Mouse (Mus musculus): Measurements from ENCODE around the gene Ccdc8. TPM values are rescaled to one million over a fixed set of nuclear protein-coding genes. Genes with fewer than 3 reads are reported as not detected.
A peak's percentile ranks its signal among the peaks of the same experiment; 100 is the strongest.

The Ccdc8 gene
- 0.04 TPM for polyA plus RNA-seq (2021)

DNA sequence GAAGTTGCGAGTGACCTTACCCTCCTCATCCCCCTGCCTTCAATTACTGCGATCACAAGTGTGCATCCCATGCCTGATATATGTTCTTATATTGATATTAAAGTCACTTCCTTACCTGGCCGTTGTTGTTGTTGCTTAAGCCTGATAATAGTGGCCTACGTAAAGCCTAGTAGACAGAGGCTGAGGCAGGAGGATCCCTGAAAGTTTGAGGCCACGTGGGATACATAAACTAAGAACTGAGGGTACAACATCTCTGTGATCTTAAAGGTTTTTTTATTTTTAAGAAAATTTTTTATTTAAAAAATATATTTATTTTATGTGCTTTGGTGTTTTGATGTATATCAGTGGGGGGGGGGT is at the start of gene Ccdc8:
Ccdc8 (plus strand) TSS at position 258 of the 357 bp plus-strand sequence.
- no peak for TF ChIP-seq CTCF (IDR thresholded peaks at IDR 0.05)
- CTCF ChIA-PET: no interaction called here
- in situ Hi-C loops (cut with MboI; ENCODE audit: low pct_unique_long_range_greater_than_20kb): no loop called here
- DNase-seq (ENCODE audit: low read depth, low spot score) (no peak), ATAC-seq (no peak)
- POLR2A ChIA-PET: no interaction called here
- peaks cover 4% of the 10 kb centered on the region for H3K27me3 ChIP-seq

DNA sequence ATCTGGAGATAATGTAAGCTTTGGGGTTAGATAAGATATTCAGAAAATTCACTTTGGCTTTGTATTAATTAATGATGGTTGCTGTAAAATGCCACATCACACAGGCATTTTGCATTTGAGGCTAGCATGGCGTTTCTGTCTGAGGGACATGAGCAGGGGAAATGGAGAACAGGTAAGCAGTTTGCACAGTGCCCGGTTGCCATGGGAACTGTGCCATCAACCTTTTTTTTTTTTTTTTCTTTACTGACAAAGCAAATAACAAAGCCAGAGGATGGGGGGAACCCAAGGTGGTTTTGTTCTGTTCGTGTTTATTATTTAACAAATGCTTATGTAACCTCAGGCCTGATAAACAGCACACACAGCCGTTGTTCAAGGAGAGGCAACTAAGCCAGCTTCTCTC is 49.6 kb upstream of the Ccdc8 start:
- CTCF ChIA-PET: interaction anchor here (0.8 to 2.8 kb wide), 3 partner anchors 10 to 108 kb away, joined by 3 to 10 read pairs (median 3); no protein-coding TSS in a partner anchor
- ATAC-seq (no peak), DNase-seq (ENCODE audit: low read depth, low spot score) (no peak)
- no peaks in the 10 kb centered on the region for H3K27me3 ChIP-seq
- in situ Hi-C loops (cut with MboI; ENCODE audit: low pct_unique_long_range_greater_than_20kb): no loop called here
- POLR2A ChIA-PET: no interaction called here
- no peak for TF ChIP-seq CTCF (IDR thresholded peaks at IDR 0.05)

DNA sequence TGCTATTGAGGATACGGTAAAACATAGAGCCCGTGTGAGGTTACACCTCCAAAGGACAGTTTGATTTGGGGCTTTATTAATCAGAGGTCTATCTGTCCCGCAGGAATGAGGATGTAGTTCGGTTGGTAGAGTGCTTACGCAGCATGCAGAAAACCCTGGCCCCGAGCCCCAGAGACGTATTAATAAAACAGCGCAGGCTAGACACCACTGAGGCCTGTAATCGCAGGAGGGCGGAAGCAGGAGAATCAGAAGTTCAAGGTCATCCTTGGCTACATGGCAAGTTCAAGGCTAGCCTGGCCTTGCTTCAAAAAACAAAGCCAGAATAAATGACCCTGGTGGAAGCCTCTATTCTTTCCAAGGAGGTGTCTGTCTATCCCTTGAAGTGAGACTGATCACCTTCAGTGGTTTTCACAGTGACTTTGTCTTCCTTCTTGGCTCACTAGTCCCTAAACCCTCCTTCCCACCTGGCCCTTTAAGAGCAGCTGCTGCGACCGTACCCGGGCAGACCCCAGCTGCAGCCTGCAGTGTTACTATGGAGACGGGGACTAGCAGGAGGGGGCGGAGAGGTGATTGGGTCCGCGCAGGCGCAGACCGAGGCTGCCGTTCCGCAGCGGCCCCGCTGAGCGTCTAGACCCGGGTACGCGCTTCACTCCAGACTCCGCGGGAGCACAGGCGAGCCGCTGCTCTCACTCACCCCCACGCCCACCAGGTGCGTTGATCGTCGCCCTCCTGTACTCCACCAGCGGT is 48.3 kb upstream of the Ccdc8 start, which contains the start of gene Pnmal2:
Pnmal2 (plus strand) TSS at position 622 of the 747 bp plus-strand sequence.
- ATAC-seq (peak; percentile 84), DNase-seq (ENCODE audit: low read depth, low spot score) (no peak)
- TF ChIP-seq CTCF (IDR thresholded peaks at IDR 0.05): no peak
- CTCF ChIA-PET: interaction anchor here (1.0 kb wide), 2 partner anchors 11 to 107 kb away, joined by 3 to 4 read pairs; no protein-coding TSS in a partner anchor
- in situ Hi-C loops (cut with MboI; ENCODE audit: low pct_unique_long_range_greater_than_20kb): no loop called here
- POLR2A ChIA-PET: no interaction called here
- no peaks in the 10 kb centered on the region for H3K27me3 ChIP-seq

DNA sequence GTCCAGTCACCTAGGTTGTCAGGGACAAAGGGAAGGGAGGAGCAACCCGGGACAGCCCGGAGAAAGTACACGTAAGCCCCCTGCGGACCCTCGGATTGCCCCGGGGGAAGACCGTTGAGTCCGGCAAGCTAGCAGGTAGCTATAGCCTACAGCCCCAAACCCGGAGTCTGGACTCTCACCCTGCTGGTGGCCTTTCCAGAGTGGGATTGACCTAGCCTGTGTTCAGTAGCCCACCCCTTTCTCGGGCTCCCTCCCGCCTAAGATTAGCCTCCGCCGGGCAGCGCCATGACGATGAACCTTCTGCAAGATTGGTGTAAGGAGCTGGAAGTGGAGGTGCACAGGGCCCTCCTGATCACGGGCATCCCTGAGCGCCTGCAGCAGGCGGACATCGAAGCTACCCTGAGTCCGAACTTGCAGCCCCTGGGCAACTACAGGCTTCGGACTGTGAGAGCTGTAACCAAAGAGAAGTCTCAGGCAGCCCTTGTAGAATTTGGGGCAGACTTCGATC is 47.6 kb upstream of the Ccdc8 start:
- ChIA-PET CTCF (interaction anchor here (1.0 kb wide), 2 partner anchors 11 to 107 kb away, joined by 3 to 4 read pairs; no protein-coding TSS in a partner anchor), POLR2A (no interaction called here)
- no peak for TF ChIP-seq CTCF (IDR thresholded peaks at IDR 0.05)
- H3K27me3 ChIP-seq: no peaks in the 10 kb centered on the region
- DNase-seq (ENCODE audit: low read depth, low spot score): no peak
- ATAC-seq: peak; percentile 8
- in situ Hi-C loops (cut with MboI; ENCODE audit: low pct_unique_long_range_greater_than_20kb): no loop called here

DNA sequence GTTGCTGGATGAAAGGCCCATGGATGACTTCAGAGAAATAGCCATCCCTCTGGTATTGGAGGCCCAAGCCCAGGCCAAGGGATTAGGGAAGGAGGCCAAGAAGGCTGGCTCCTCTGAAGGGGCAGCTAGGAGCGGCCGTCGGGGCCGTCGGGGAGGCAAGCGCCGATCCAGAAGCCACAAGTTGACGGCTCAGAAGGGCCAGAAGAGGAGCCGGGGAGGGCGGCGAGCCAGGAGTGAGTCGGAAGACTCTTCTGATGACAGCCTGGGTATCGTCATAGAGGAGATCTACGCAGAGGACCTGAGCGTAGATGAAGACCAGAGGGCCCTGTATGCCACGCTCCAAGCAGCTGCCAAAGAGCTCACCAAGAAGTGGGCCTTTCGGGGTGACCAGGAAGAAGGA is 47.1 kb upstream of the Ccdc8 start:
- in situ Hi-C loops (cut with MboI; ENCODE audit: low pct_unique_long_range_greater_than_20kb): no loop called here
- ChIA-PET CTCF (no interaction called here), POLR2A (no interaction called here)
- no peaks in the 10 kb centered on the region for H3K27me3 ChIP-seq
- no peak for TF ChIP-seq CTCF (IDR thresholded peaks at IDR 0.05)
- no peak for ATAC-seq
- no peak for DNase-seq (ENCODE audit: low read depth, low spot score)

DNA sequence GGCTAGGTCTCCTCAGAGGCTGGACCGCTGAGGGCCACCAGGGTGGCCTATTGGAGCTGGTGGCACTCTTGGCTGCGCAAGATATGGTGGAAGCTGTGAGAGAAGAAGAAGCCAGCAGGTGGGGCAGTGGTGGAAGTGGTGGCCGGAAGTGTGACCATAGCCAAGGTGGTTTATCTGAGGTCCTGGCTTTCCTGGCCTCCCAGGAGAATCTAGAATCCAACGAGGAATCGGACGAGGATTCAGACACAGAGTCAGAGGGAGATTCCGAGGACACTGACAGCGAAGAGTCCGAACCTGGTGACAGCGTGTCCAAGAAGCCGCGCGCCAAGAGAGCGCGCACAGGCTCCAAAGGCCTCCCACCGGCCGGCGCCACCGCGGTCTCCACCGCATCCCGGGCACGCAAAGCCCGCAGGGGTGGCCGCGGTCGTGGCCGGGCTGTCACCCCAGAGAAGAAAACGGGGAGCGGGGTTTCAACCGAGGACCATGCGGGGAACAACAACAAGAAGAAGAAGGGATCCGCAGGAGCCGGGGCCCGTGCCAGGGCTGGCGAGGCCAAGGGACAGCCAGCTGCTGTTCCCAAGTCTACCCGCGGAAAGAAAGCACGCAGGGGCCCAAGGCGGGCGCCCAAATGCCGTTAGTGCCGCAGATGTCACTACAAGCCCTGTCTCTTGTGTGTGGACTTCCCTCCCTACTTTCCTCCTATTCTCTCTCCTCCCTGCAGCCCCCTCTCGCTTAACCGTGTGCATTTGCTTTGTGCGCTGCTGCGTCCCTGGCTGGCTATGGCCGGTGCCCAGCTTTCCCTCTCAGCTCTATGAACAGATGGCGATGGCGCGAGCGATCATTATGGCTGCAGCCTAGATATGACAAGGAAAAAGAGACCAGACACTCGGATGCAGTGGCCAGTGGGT is 45.8 kb upstream of the Ccdc8 start:
- ChIA-PET CTCF (no interaction called here), POLR2A (no interaction called here)
- ATAC-seq: no peak
- TF ChIP-seq CTCF (IDR thresholded peaks at IDR 0.05): no peak
- H3K27me3 ChIP-seq: no peaks in the 10 kb centered on the region
- DNase-seq (ENCODE audit: low read depth, low spot score): no peak
- in situ Hi-C loops (cut with MboI; ENCODE audit: low pct_unique_long_range_greater_than_20kb): no loop called here

DNA sequence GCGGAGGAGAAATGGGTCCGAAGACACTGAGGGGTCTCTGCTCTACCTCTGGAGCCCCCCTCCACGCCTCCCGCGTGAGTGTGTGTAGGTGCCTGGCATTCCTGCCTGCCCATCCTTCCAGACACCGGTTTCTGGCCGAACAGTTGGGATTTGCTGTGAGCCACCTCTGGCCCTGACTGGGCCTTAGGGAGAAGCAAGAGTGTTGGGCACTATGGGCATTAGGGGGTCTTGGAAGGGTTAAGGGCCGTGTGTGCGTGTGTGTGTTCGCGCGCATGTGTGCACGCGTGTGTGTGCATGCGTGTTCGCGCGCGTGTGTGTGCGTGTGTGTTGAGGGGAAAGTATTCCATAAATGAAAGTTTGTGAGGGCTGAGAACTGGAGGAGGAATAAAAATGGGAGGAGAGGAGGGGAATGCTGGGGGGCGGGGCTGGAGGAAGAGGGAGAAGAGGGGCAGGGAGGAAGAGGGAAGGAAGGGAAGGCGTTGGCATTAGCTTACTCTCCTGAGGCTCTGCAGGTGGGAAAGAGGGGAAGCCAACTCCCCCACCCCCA is 45.1 kb upstream of the Ccdc8 start:
- ATAC-seq (no peak), DNase-seq (ENCODE audit: low read depth, low spot score) (no peak)
- POLR2A ChIA-PET: no interaction called here
- in situ Hi-C loops (cut with MboI; ENCODE audit: low pct_unique_long_range_greater_than_20kb): no loop called here
- H3K27me3 ChIP-seq: no peaks in the 10 kb centered on the region
- TF ChIP-seq CTCF (IDR thresholded peaks at IDR 0.05): no peak
- CTCF ChIA-PET: interaction anchor here (5.2 kb wide), 1 partner anchor 16 kb away, joined by 64 read pairs; no protein-coding TSS in a partner anchor

DNA sequence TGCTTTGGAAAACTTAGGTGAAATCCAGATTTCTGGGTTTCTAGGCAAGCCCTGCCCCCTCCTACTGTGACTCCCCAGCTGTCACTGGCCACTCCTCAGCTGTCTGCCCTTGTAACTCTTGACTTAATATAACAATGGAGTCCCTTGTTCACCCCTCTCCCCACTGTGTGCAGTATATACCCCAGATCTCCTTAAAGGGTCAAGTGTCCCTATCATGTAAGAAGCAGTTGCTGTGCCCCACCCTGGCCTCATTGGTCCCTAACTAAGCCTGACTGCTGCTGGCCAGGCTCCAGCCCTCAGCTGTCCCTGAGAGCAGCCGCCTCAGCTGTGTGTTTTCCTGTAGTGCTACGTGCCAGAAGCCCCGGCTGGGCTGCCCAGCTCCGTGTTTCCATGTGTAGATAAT is 44.5 kb upstream of the Ccdc8 start:
- CTCF ChIA-PET: interaction anchor here (5.2 kb wide), 1 partner anchor 17 kb away, joined by 64 read pairs; no protein-coding TSS in a partner anchor
- no peak for TF ChIP-seq CTCF (IDR thresholded peaks at IDR 0.05)
- DNase-seq (ENCODE audit: low read depth, low spot score) (no peak), ATAC-seq (no peak)
- in situ Hi-C loops (cut with MboI; ENCODE audit: low pct_unique_long_range_greater_than_20kb): no loop called here
- H3K27me3 ChIP-seq: no peaks in the 10 kb centered on the region
- POLR2A ChIA-PET: no interaction called here

DNA sequence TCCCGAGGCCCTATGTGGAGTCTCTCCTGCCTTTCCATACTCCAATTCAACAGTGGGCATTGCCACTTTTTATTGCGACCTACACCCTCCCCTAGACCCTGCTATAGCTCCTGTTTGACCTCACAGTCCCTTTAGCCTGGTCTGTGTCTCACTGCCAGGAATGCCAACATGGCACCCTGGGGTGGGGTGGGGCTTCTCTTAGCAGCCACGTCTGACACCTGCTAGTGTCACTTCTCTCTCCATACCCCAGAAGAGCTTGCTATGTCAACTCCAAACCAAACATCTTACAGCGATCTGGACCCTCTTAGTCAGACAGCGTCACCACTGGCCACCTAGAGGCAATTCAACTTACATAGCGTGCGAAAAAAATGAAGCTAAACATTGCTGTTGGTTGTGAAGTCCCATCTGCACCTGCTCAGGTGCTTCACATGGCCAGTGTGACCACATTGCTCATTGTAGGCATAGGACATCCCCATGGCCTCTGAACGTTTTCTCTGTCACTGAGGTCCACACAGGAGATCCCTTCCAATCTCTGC is 43.5 kb upstream of the Ccdc8 start:
- DNase-seq (ENCODE audit: low read depth, low spot score): no peak
- ATAC-seq: no peak
- no peak for TF ChIP-seq CTCF (IDR thresholded peaks at IDR 0.05)
- POLR2A ChIA-PET: no interaction called here
- CTCF ChIA-PET: interaction anchor here (1.1 to 5.2 kb wide), 5 partner anchors 9 to 125 kb away, joined by 3 to 64 read pairs (median 5); partner anchors contain the start of genes Ppp5c and Psg16
- in situ Hi-C loops (cut with MboI; ENCODE audit: low pct_unique_long_range_greater_than_20kb): no loop called here
- H3K27me3 ChIP-seq: no peaks in the 10 kb centered on the region

Data from Patski (cell line).